Mouse (Mus musculus) embryonic facial prominence, embryonic 14.5 days (tissue): ENCODE results near the gene Rtkn. TPM values are rescaled to one million over a fixed set of nuclear protein-coding genes. Genes with fewer than 3 reads are reported as not detected.

Experiments used
- ATAC-seq: fragments of 200-750 bp; cut with Nextera tagmentation; 2 replicates; pipeline ENCODE4 v1.8.0; 2017; ENCODE audit warnings: low read depth, moderate number of reproducible peaks, moderate TSS enrichment
- DNase-seq: peaks from one replicate; pipeline ENCODE4 v3.0.0-alpha.2; 2015; ENCODE audit warnings: low spot score
- H3K27ac ChIP-seq: fragments of 300-500 bp; sonication (generic); replicated peaks from 2 replicates; pipeline ENCODE4 v1.5.1; 2014; ENCODE audit warnings: low read depth, mild to moderate bottlenecking, low read length, moderate library complexity
- H3K27me3 ChIP-seq: fragments of 300-500 bp; sonication (generic); replicated peaks from 2 replicates; pipeline ENCODE4 v1.6.1; 2014; ENCODE audit warnings: low read length; ENCODE audit not compliant: control insufficient read depth, insufficient read depth
- H3K36me3 ChIP-seq: fragments of 300-500 bp; sonication (generic); 2 replicates; pipeline ENCODE4 v1.6.1; 2014; ENCODE audit warnings: low read length, mixed read lengths; ENCODE audit not compliant: control insufficient read depth, insufficient read depth
- H3K4me1 ChIP-seq: fragments of 300-500 bp; sonication (generic); 2 replicates; pipeline ENCODE4 v1.6.1; 2014; ENCODE audit warnings: antibody characterized with exemption, low read length; ENCODE audit not compliant: control insufficient read depth, insufficient read depth
- H3K4me2 ChIP-seq: fragments of 300-500 bp; sonication (generic); 2 replicates; pipeline ENCODE4 v1.6.1; 2014; ENCODE audit warnings: low read depth, mild to moderate bottlenecking, low read length, moderate library complexity, mixed read lengths
- H3K4me3 ChIP-seq: fragments of 300-500 bp; sonication (generic); 2 replicates; pipeline ENCODE4 v1.5.1; 2014; ENCODE audit warnings: low read depth, mild to moderate bottlenecking, low read length
- H3K9ac ChIP-seq: fragments of 300-500 bp; sonication (generic); 2 replicates; pipeline ENCODE4 v1.6.1; 2014; ENCODE audit warnings: low read depth, mild to moderate bottlenecking, low read length, moderate library complexity, mixed read lengths
- H3K9me3 ChIP-seq: fragments of 300-500 bp; sonication (generic); 2 replicates; pipeline ENCODE4 v1.6.1; 2016; ENCODE audit warnings: low read length; ENCODE audit not compliant: control insufficient read depth
- WGBS: fragments of 180-500 bp; shearing (Covaris S2); extraction: QIAGEN DNeasy Blood & Tissue Kit; methylation state at CpG from one replicate; pipeline ENCODE4 v1.1.7; 2014; 5-methylcytosine and 5-hydroxymethylcytosine counted together
- polyA plus RNA-seq: library from polyadenylated mRNA; unstranded; fragments of >200 nt; fragmentation: Nextera tagmentation; extraction: Ambion mirVana; gene quantifications from 2 replicates; pipeline ENCODE4 v1.2.1, GENCODE M21; 2014

Rtkn gene
- polyA plus RNA-seq, 1 experiment from 2014 or later, result 25.8 TPM

DNA sequence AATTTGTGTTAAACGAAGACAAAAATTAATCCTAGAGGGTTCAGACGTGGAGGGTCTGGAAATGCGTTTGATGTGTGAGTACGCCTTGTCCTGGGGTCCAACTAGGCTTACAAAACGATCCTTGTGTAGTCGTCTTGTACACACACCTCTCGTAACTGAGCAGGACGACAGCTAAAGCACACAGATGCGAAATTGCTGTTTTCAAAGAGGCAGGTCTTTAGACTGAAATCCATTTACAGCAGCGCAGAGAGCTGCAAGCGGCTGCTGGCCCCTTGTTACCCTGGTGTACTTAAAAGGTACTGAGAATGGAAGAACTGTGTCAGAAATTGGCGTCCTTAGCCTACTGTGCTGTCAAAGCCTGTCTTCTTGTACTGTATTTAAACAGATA is 31.0 kb downstream of the Rtkn start:
- Histone ChIP-seq H3K9me3 (no peaks in the 10 kb centered on the region), H3K27me3 (peaks cover 14% of the 10 kb centered on the region), H3K36me3 (no peaks in the 10 kb centered on the region), H3K9ac (peak overlapping the region; percentile 87), H3K4me2 (peak overlapping the region; percentile 82), H3K4me1 (peaks cover 24% of the 10 kb centered on the region), H3K4me3 (peak overlapping the region; percentile 86), H3K27ac (peak overlapping the region; percentile 84; the same call in 1 of the 2 replicates)
- DNase-seq (peak; percentile 38), ATAC-seq (peak; percentile 10; the same call in 1 of the 2 replicates)
- WGBS, result 2% methylated on average over 12 of the region's 12 CpGs

DNA sequence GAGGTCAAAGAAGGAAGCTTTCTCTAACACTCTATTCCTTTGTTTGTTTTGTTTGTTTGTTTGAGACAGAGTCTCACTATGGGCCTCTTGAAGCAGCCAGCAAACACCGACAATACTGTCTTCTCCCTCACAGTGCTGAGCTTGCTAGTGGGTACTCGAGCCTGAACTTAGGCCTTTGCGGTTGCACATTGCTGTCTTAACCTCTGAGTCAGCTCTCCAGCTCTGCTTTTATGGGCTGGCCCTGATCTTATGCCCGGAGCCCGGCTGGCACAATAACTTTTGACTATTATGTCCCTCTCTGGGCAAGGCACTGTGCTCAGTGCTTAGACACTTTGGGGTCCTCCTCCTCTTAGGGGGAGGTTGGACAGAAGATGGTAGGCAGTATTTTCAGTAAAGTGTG is 34.6 kb downstream of the Rtkn start:
- DNase-seq (no peak), ATAC-seq (no peak)
- Histone ChIP-seq H3K36me3 (no peaks in the 10 kb centered on the region), H3K27ac (no peak overlapping the region), H3K27me3 (no peaks in the 10 kb centered on the region), H3K9me3 (no peaks in the 10 kb centered on the region), H3K9ac (no peak overlapping the region), H3K4me2 (no peak overlapping the region), H3K4me3 (no peak overlapping the region), H3K4me1 (peaks cover 12% of the 10 kb centered on the region; the same call in 1 of the 2 replicates)
- WGBS, result 82% methylated on average over 5 of the region's 5 CpGs

DNA sequence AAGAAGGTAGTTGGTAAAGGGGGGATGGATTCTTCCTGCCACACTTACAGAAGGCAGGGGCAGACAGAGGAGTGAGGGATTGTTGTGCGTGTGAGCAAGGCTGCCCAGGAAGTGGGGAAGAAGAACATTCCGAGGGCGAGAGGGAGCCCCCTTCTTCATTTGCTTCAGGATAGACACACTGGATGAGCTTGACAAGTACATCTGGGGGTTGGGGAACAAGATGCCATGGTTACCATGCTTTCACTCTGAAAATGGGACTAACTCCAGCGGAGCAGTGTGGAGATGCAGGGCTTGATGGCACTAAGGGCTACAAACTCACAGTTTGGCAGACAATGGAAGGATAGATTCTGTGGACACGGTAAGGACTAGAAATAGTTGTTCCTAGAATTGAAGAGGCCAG is 35.8 kb downstream of the Rtkn start:
- ATAC-seq (no peak), DNase-seq (no peak)
- no peak overlapping the region for H3K4me2 ChIP-seq
- H3K36me3 ChIP-seq, result 0 out of 2 replicates have a peak, but pooled peaks cover 3% of the 10 kb centered on the region
- 72% methylated on average over 5 of the region's 5 CpGs for WGBS
- H3K4me3 ChIP-seq, result no peak overlapping the region
- peaks cover 8% of the 10 kb centered on the region; the same call in 1 of the 2 replicates for H3K4me1 ChIP-seq
- H3K9me3 ChIP-seq, result no peaks in the 10 kb centered on the region
- peak overlapping the region; percentile 37; the same call in 1 of the 2 replicates for H3K9ac ChIP-seq
- H3K27ac ChIP-seq, result no peak overlapping the region
- H3K27me3 ChIP-seq, result no peaks in the 10 kb centered on the region

DNA sequence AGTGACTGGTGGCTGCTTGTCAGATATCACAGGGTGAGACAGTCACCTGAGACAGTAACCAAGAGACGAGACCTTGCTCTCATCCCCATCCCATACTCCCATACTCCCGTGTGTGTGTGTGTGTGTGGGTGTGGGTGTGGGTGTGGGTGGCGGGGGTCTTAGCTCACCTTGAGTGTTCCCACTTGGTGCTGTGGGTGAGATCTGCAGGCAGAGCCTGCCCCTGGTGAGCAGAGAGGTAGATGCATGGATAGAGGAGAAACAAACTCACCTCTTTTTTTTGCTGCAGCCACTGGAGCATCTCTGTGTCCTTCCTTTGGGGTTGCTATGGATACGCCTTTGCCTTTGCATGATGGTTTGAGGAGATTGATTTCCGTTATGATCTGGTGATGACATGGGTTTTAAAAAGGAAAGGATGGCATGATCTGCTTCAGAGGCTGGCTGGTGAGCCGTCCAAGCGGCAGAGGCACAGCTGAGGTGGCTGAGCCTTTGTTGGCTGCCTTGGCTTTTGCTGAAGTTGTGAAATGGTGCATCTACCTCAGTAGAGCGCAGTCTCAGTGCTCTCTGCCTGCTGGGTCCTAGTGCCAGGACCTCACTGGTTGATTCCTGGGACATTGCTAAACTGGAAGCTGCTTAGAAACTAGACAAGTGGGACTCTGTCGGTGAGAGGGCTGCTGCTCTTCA is 37.1 kb downstream of the Rtkn start:
- H3K9me3 ChIP-seq, result no peaks in the 10 kb centered on the region
- H3K36me3 ChIP-seq, result 0 out of 2 replicates have a peak, but pooled peaks cover 5% of the 10 kb centered on the region
- H3K4me1 ChIP-seq, result no peaks in the 10 kb centered on the region
- 63% methylated on average over 9 of the region's 9 CpGs for WGBS
- ATAC-seq (no peak), DNase-seq (no peak)
- H3K27ac ChIP-seq, result no peak overlapping the region
- H3K4me3 ChIP-seq, result no peak overlapping the region
- no peak overlapping the region for H3K4me2 ChIP-seq
- H3K27me3 ChIP-seq, result no peaks in the 10 kb centered on the region
- H3K9ac ChIP-seq, result 0 out of 2 replicates have a peak overlapping the region, but pooled peaks have one; percentile 8

DNA sequence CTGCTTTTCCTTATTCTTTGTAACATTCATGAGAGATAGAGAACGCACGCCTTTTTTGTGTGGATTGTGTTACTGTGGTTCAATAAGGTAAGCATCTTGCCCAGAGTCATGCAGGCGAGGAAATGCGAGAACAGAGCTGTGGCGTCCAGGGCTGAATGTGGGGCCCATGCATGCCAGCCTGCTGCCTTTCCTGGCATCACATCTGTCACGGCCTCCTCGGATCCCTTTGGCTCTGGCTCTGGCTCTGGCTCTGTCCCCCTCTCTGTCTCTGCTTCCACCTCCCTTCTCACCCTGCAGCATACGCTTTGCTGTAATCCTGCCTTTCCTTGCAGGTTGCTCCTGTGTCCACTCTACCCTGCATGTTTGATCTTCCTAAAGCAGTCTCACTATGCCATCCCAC is 40.7 kb downstream of the Rtkn start:
- Histone ChIP-seq H3K9ac (no peak overlapping the region), H3K27me3 (no peaks in the 10 kb centered on the region), H3K4me3 (no peak overlapping the region), H3K9me3 (no peaks in the 10 kb centered on the region), H3K4me2 (no peak overlapping the region), H3K27ac (no peak overlapping the region), H3K4me1 (peaks cover 7% of the 10 kb centered on the region; the same call in 1 of the 2 replicates), H3K36me3 (0 out of 2 replicates have a peak, but pooled peaks cover 5% of the 10 kb centered on the region)
- DNase-seq (no peak), ATAC-seq (no peak)
- 83% methylated on average over 8 of the region's 8 CpGs for WGBS

DNA sequence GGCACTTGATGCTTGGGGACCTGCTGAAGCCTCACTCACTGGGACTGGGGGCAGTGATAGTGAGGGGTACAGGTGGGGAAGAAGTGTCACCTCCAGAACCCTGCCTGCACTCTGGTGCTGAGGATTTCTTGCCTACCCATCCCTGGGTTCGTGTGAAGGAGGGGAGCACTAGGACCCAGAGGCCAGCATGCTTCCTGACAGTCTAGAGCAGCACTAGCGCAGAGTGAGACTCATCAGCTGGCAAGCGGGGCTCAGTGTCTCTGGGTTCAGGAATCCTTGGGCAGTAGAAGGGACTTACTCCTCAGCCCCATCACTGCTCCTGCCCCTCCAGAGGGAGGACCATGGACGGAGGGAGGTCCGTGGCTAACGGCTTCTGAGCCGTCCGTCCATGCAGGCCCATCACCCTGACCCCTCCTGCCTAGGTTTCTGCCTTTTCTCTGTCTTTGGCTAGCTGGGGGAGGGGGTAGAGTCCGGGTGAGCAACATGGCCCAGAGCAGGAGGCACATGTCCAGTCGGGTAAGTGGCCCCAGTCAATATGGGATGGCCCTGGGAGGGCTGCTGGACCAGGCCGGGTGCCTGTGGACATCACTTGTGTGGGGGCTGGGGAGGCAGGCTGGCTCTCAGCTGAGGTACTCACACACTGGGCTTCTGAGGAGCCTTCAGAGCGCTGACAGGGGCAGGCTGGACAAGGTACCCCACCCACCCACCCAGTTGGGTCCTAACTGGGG is 44.3 kb downstream of the Rtkn start:
- peaks cover 7% of the 10 kb centered on the region; the same call in 1 of the 2 replicates for H3K4me1 ChIP-seq
- no peaks in the 10 kb centered on the region for H3K9me3 ChIP-seq
- H3K27ac ChIP-seq, result no peak overlapping the region
- H3K4me3 ChIP-seq, result peak overlapping the region; percentile 29
- H3K36me3 ChIP-seq, result peaks cover 29% of the 10 kb centered on the region; the same call in 1 of the 2 replicates
- H3K27me3 ChIP-seq, result no peaks in the 10 kb centered on the region
- 14% methylated on average over 9 of the region's 12 CpGs for WGBS
- H3K9ac ChIP-seq, result peak overlapping the region; percentile 60
- H3K4me2 ChIP-seq, result peak overlapping the region; percentile 60
- DNase-seq (peak; percentile 62), ATAC-seq (peak; percentile 81)

DNA sequence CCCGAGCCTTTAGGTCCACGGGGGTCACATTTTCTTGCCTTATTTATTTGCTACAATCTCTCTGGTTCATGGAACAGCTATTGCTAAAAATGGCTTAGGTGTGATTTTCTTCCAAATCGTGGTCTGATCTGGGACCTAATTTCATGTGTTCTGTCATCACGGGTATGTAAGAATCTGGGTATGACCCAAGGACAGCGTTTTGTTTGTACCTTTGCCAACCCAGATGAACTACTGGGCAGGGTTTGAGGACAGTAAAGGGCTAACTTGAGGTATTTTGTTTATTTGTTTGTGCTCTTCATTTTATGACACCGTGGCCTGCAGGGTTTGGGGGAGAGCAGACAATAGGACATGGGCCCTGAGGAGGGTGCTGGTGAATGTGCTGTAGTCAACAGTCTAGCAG is 45.3 kb downstream of the Rtkn start:
- no peak for DNase-seq
- no peak for ATAC-seq
- Histone ChIP-seq H3K9me3 (no peaks in the 10 kb centered on the region), H3K27me3 (no peaks in the 10 kb centered on the region), H3K27ac (no peak overlapping the region), H3K4me1 (peaks cover 11% of the 10 kb centered on the region), H3K36me3 (peaks cover 34% of the 10 kb centered on the region; the same call in 1 of the 2 replicates), H3K9ac (no peak overlapping the region), H3K4me3 (no peak overlapping the region), H3K4me2 (no peak overlapping the region)
- 79% methylated on average over 6 of the region's 6 CpGs for WGBS

DNA sequence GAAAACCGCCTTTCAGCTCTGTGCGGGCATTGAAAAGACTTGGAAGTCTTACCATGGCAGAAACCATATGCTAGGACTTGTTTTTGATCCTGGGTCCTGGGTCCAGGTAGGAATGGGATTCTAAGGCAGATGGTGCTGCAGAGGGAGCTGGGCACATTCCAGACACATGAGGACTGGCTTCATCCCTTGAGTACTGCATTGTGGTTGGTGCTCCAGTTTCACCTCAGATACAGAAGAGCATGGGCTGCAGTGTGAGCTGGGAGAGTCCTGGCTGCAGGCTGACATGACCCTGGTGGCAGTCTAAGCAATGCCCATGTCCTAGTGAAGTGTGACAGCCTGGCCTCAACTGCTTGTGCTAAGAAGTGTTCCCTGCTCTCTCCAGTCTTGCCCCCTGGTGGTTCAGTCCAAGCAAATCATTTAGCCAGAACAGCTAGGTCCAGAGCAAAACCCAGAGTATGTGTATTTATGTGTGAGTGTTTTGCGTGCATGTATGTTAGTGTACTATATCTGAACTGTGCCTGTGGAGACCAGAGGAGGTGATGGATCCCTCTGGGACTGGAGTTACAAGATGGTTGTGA is 49.7 kb downstream of the Rtkn start:
- no peak overlapping the region for H3K9ac ChIP-seq
- peaks cover 43% of the 10 kb centered on the region for H3K36me3 ChIP-seq
- 92% methylated on average over 3 of the region's 3 CpGs for WGBS

More for the DNA sequence above, 49.7 kb downstream of the Rtkn start:
- Histone ChIP-seq H3K9me3 (no peaks in the 10 kb centered on the region), H3K4me1 (peaks cover 19% of the 10 kb centered on the region), H3K27ac (no peak overlapping the region), H3K4me2 (no peak overlapping the region), H3K27me3 (no peaks in the 10 kb centered on the region), H3K4me3 (no peak overlapping the region)
- no peak for DNase-seq
- no peak for ATAC-seq
